8 mouse cellular contexts compared by ENCODE assay signal in genomic region chr8:83697374-83698220, GRCm38 (mm10). TPM values are rescaled to one million over a fixed set of nuclear protein-coding genes. Genes with fewer than 3 reads are reported as not detected.
DNase-seq lines count a peak whose midpoint lies in the region; ATAC-seq and TF ChIP-seq lines count a peak whose summit lies in the region.

No protein-coding gene starts in this region.

- no peak for ATAC-seq in midbrain, embryonic 12.5 days (ENCODE audit: low FRiP score, low read depth)

- H3K27me3 ChIP-seq in spleen, adult 2 months (ENCODE audit: control insufficient read depth, insufficient read depth, low read length): no peaks in the 10 kb centered on the region
- H3K27me3 ChIP-seq in limb, embryonic 10.5 days (ENCODE audit: low read depth, poor library complexity, severe bottlenecking): no peaks in the 10 kb centered on the region
- no peaks in the 10 kb centered on the region; the same call in 1 of the 2 replicates for H3K27me3 ChIP-seq in midbrain, embryonic 12.5 days

- H3K27ac ChIP-seq in spleen, adult 2 months (ENCODE audit: insufficient read depth, low read length): peak overlapping the region; percentile 97
- peak overlapping the region; percentile 95 for H3K27ac ChIP-seq in limb, embryonic 10.5 days
- H3K27ac ChIP-seq in midbrain, embryonic 12.5 days (replicated peaks): 0 out of 2 replicates have a peak overlapping the region, but pooled peaks have one; percentile 25

- no peaks in the 10 kb centered on the region for H3K9me3 ChIP-seq in limb, embryonic 10.5 days (replicated peaks)
- H3K9me3 ChIP-seq in midbrain, embryonic 12.5 days: no peaks in the 10 kb centered on the region

- H3K9ac ChIP-seq in midbrain, embryonic 12.5 days (replicated peaks): peak overlapping the region; percentile 96

- 21% methylated on average over 19 of the region's 19 CpGs for WGBS in spleen, adult 2 months
- WGBS in limb, embryonic 10.5 days: 57% methylated on average over 19 of the region's 19 CpGs
- 68% methylated on average over 19 of the region's 19 CpGs for WGBS in midbrain, embryonic 12.5 days

- H3K4me1 ChIP-seq in spleen, adult 2 months (ENCODE audit: control insufficient read depth, insufficient read depth, insufficient read length): peaks cover 32% of the 10 kb centered on the region
- peaks cover 57% of the 10 kb centered on the region for H3K4me1 ChIP-seq in limb, embryonic 10.5 days
- H3K4me1 ChIP-seq in midbrain, embryonic 12.5 days: peaks cover 23% of the 10 kb centered on the region

- TF ChIP-seq CTCF in spleen, adult 2 months (IDR thresholded peaks at IDR 0.05; ENCODE audit: extremely low read depth, insufficient read depth, insufficient read length, insufficient replicate concordance): no peak

- no peak for TF ChIP-seq POLR2A in spleen, adult 2 months (IDR thresholded peaks at IDR 0.05; ENCODE audit: low read depth, low read length)

- no peak for DNase-seq in spleen, adult 2 months (ENCODE audit: low read depth in 1 of 2, low spot score in 2 of 2)
- DNase-seq in spleen, adult 12 weeks (ENCODE audit: low spot score): no peak
- DNase-seq in fibroblast of lung, adult 2 months (ENCODE audit: low read depth): peak; percentile 63
- DNase-seq in heart, postnatal 36 days: peak; percentile 53 to 70
- peak; percentile 46 for DNase-seq in limb, embryonic 10.5 days (ENCODE audit: low spot score)
- DNase-seq in urinary bladder, postnatal 36 days (ENCODE audit: low spot score in 2 of 2): peak; percentile 52 to 72
- no peak for DNase-seq in spleen, postnatal 14 days (ENCODE audit: low spot score in 2 of 2)

- intact Hi-C loops in heart, postnatal 36 days (cut with DNase I): loop anchor here (1.0 kb wide), 1 partner anchor 18 kb away; the partner anchor contains the start of gene Ddx39

- H3K4me3 ChIP-seq in spleen, adult 2 months (ENCODE audit: extremely low read depth, insufficient read depth, insufficient read length): peak overlapping the region; percentile 78
- peak overlapping the region; percentile 96 for H3K4me3 ChIP-seq in limb, embryonic 10.5 days
- peak overlapping the region; percentile 87 for H3K4me3 ChIP-seq in midbrain, embryonic 12.5 days

- peak overlapping the region; percentile 96 for H3K4me2 ChIP-seq in midbrain, embryonic 12.5 days (replicated peaks)

- peaks cover 2% of the 10 kb centered on the region for H3K36me3 ChIP-seq in spleen, adult 2 months (ENCODE audit: control insufficient read depth, insufficient read depth, low read length)
- H3K36me3 ChIP-seq in limb, embryonic 10.5 days: peaks cover 9% of the 10 kb centered on the region
- peaks cover 2% of the 10 kb centered on the region; the same call in 1 of the 2 replicates for H3K36me3 ChIP-seq in midbrain, embryonic 12.5 days

RNA-seq across cellular contexts. Expression of gene Pkn1, which starts 1.4 kb away (rescaled TPM):
- 165 and 208 TPM in 2 replicates for polyA plus RNA-seq in spleen, adult 2 months (2012; rRNA removed)
- 10 to 100 TPM; 53.7 to 62.4 TPM for total RNA-seq in heart, postnatal 36 days (2021)
- polyA plus RNA-seq in limb, embryonic 10.5 days (2016; fragmentation: Nextera tagmentation; extraction: Ambion mirVana): 38.6 and 41.4 TPM in 2 replicates
- 35.3 and 35.4 TPM in 2 replicates for polyA plus RNA-seq in midbrain, embryonic 12.5 days (2016; fragmentation: Nextera tagmentation; extraction: Ambion mirVana)

RNA-seq across cellular contexts. Expression of gene Ddx39, which starts 17.4 kb away (rescaled TPM):
- polyA plus RNA-seq in spleen, adult 2 months (2012; rRNA removed): 52.9 TPM in 2 replicates
- total RNA-seq in heart, postnatal 36 days (2021): 10 to 100 TPM; 15.8 to 17.2 TPM
- 295 and 349 TPM in 2 replicates for polyA plus RNA-seq in limb, embryonic 10.5 days (2016; fragmentation: Nextera tagmentation; extraction: Ambion mirVana)
- polyA plus RNA-seq in midbrain, embryonic 12.5 days (2016; fragmentation: Nextera tagmentation; extraction: Ambion mirVana): 184 and 186 TPM in 2 replicates

RNA-seq across cellular contexts. Expression of gene Ptger1, which starts 31.1 kb away (rescaled TPM):
- polyA plus RNA-seq in spleen, adult 2 months (2012; rRNA removed): 2.3 TPM in 2 replicates
- total RNA-seq in heart, postnatal 36 days (2021): under 1 TPM; 0.27 to 0.75 TPM
- polyA plus RNA-seq in limb, embryonic 10.5 days (2016; fragmentation: Nextera tagmentation; extraction: Ambion mirVana): 0.64 TPM in 2 replicates
- polyA plus RNA-seq in midbrain, embryonic 12.5 days (2016; fragmentation: Nextera tagmentation; extraction: Ambion mirVana): 0.75 and 0.97 TPM in 2 replicates

RNA-seq across cellular contexts. Expression of gene Adgre5, which starts 43.5 kb away (rescaled TPM):
- polyA plus RNA-seq in spleen, adult 2 months (2012; rRNA removed): 232 and 275 TPM in 2 replicates
- 10 to 100 TPM; 39.5 to 52.7 TPM for total RNA-seq in heart, postnatal 36 days (2021)
- 15.6 and 25.8 TPM in 2 replicates for polyA plus RNA-seq in limb, embryonic 10.5 days (2016; fragmentation: Nextera tagmentation; extraction: Ambion mirVana)
- polyA plus RNA-seq in midbrain, embryonic 12.5 days (2016; fragmentation: Nextera tagmentation; extraction: Ambion mirVana): 13.9 and 16.7 TPM in 2 replicates

RNA-seq across cellular contexts. Expression of gene Gipc1, which starts 45.1 kb away (rescaled TPM):
- 27.7 and 32.5 TPM in 2 replicates for polyA plus RNA-seq in spleen, adult 2 months (2012; rRNA removed)
- 10 to 100 TPM; 25.2 to 28.3 TPM for total RNA-seq in heart, postnatal 36 days (2021)
- polyA plus RNA-seq in limb, embryonic 10.5 days (2016; fragmentation: Nextera tagmentation; extraction: Ambion mirVana): 185 and 206 TPM in 2 replicates
- polyA plus RNA-seq in midbrain, embryonic 12.5 days (2016; fragmentation: Nextera tagmentation; extraction: Ambion mirVana): 198 and 204 TPM in 2 replicates

Comparison
In these comparisons a context has a peak if more than half of its experiments do, and no peak if none do; other contexts are left out.
1. DNase-seq: peak in fibroblast of lung, adult 2 months (single experiment), heart, postnatal 36 days (2 of 2), limb, embryonic 10.5 days (single experiment) and urinary bladder, postnatal 36 days (2 of 2); none in spleen, adult 2 months (0 of 2), spleen, adult 12 weeks (single experiment) and spleen, postnatal 14 days (0 of 2).
2. H3K27ac ChIP-seq: peak in every context shown above with its lines; median percentile 97 in spleen, adult 2 months; 95 in limb, embryonic 10.5 days; 25 in midbrain, embryonic 12.5 days.
3. Peak in every context shown above with its lines, with median percentiles within 50 percentile points of each other: H3K4me3 ChIP-seq.